Mouse (Mus musculus) liver, embryonic 16.5 days (tissue): ENCODE data around the gene Rpl14. TPM values are rescaled to one million over a fixed set of nuclear protein-coding genes. Genes with fewer than 3 reads are reported as not detected.
A peak's percentile ranks its signal among the peaks of the same experiment; 100 is the strongest.

Source experiments
- ATAC-seq: fragments of 200-750 bp; cut with Nextera tagmentation; 2 replicates; pipeline ENCODE4 v1.8.0; 2017; ENCODE audit warnings: low read depth, mild to moderate bottlenecking, moderate number of reproducible peaks, moderate library complexity
- H3K27ac ChIP-seq: fragments of 300-500 bp; sonication (generic); 2 replicates; pipeline ENCODE4 v1.5.1; 2014; ENCODE audit warnings: mild to moderate bottlenecking, low read length
- H3K27me3 ChIP-seq: fragments of 300-500 bp; sonication (generic); 2 replicates; pipeline ENCODE4 v1.6.1; 2014; ENCODE audit warnings: low read depth, low read length, mixed read lengths; ENCODE audit not compliant: control insufficient read depth, insufficient read depth
- H3K36me3 ChIP-seq: fragments of 300-500 bp; sonication (generic); 2 replicates; pipeline ENCODE4 v1.6.1; 2014; ENCODE audit warnings: mild to moderate bottlenecking; ENCODE audit not compliant: control insufficient read depth, insufficient read depth
- H3K4me1 ChIP-seq: fragments of 300-500 bp; sonication (generic); 2 replicates; pipeline ENCODE4 v1.6.1; 2014; ENCODE audit warnings: low read depth, low read length, mixed read lengths; ENCODE audit not compliant: control insufficient read depth
- H3K4me2 ChIP-seq: fragments of 300-500 bp; sonication (generic); 2 replicates; pipeline ENCODE4 v1.6.1; 2014; ENCODE audit warnings: low read depth, low read length, mixed read lengths
- H3K4me3 ChIP-seq: fragments of 300-500 bp; sonication (generic); 2 replicates; pipeline ENCODE4 v1.5.1; 2014; ENCODE audit warnings: low read depth, mild to moderate bottlenecking, low read length
- H3K9ac ChIP-seq: fragments of 300-500 bp; sonication (generic); 2 replicates; pipeline ENCODE4 v1.6.1; 2014; ENCODE audit warnings: low read depth, low read length
- H3K9me3 ChIP-seq: fragments of 300-500 bp; sonication (generic); replicated peaks from 2 replicates; pipeline ENCODE4 v1.6.1; 2016; ENCODE audit warnings: low read length; ENCODE audit not compliant: control insufficient read depth
- WGBS: fragments of 180-500 bp; shearing (Covaris S2); extraction: QIAGEN DNeasy Blood & Tissue Kit; methylation state at CpG from one replicate; pipeline ENCODE4 v1.1.7; 2014; ENCODE audit not compliant: insufficient replicate concordance; 5-methylcytosine and 5-hydroxymethylcytosine counted together
- polyA plus RNA-seq: library from polyadenylated mRNA; unstranded; fragments of >200 nt; fragmentation: Nextera tagmentation; extraction: Ambion mirVana; gene quantifications from 2 replicates; pipeline ENCODE4 v1.2.1, GENCODE M21; 2015

The Rpl14 gene
- polyA plus RNA-seq, 1 experiment from 2014 or later: 335 TPM

GRCm38 (mm10) chr9:120566384-120566783, 4.9 kb upstream of the Rpl14 start:
- ATAC-seq: no peak
- H3K4me2 ChIP-seq: no peak overlapping the region
- WGBS: 64% methylated on average over 5 of the region's 5 CpGs
- peaks cover 16% of the 10 kb centered on the region for H3K4me1 ChIP-seq
- no peak overlapping the region for H3K9ac ChIP-seq
- H3K36me3 ChIP-seq: no peaks in the 10 kb centered on the region
- no peaks in the 10 kb centered on the region for H3K27me3 ChIP-seq
- H3K27ac ChIP-seq: no peak overlapping the region
- H3K4me3 ChIP-seq: no peak overlapping the region
- H3K9me3 ChIP-seq: no peaks in the 10 kb centered on the region; the same call in 1 of the 2 replicates

- ATAC-seq: peak; percentile 51
- H3K4me3 ChIP-seq: no peak overlapping the region
- no peak overlapping the region for H3K27ac ChIP-seq
- H3K36me3 ChIP-seq: peaks cover 10% of the 10 kb centered on the region
- WGBS: 14% methylated on average over 2 of the region's 2 CpGs
- H3K27me3 ChIP-seq: no peaks in the 10 kb centered on the region
- H3K9ac ChIP-seq: no peak overlapping the region
- H3K4me2 ChIP-seq: no peak overlapping the region
- H3K9me3 ChIP-seq: no peaks in the 10 kb centered on the region; the same call in 1 of the 2 replicates
- peaks cover 22% of the 10 kb centered on the region for H3K4me1 ChIP-seq
Observed at GRCm38 (mm10) chr9:120568917-120569316, 2.3 kb upstream of the Rpl14 start.

GRCm38 (mm10) chr9:120569721-120570333, 1.4 kb upstream of the Rpl14 start:
- 66% methylated on average over 13 of the region's 13 CpGs for WGBS
- no peak overlapping the region for H3K27ac ChIP-seq
- peaks cover 23% of the 10 kb centered on the region for H3K4me1 ChIP-seq

GRCm38 (mm10) chr9:120570334-120570725, 914 bp upstream of the Rpl14 start:
- Histone ChIP-seq H3K27ac (no peak overlapping the region; the same call in 1 of the 2 replicates), H3K9ac (no peak overlapping the region), H3K4me3 (peak overlapping the region; percentile 88), H3K4me1 (peaks cover 24% of the 10 kb centered on the region), H3K36me3 (peaks cover 24% of the 10 kb centered on the region), H3K27me3 (no peaks in the 10 kb centered on the region), H3K9me3 (no peaks in the 10 kb centered on the region; the same call in 1 of the 2 replicates), H3K4me2 (peak overlapping the region; percentile 81)
- WGBS: 41% methylated on average over 2 of the region's 2 CpGs
- ATAC-seq: no peak

More at GRCm38 (mm10) chr9:120569721-120570333, 1.4 kb upstream of the Rpl14 start:
- Histone ChIP-seq H3K4me2 (no peak overlapping the region), H3K9ac (no peak overlapping the region), H3K9me3 (no peaks in the 10 kb centered on the region; the same call in 1 of the 2 replicates), H3K36me3 (peaks cover 19% of the 10 kb centered on the region), H3K4me3 (no peak overlapping the region), H3K27me3 (no peaks in the 10 kb centered on the region)
- ATAC-seq: no peak

- under 1% methylated on average over 53 of the region's 53 CpGs for WGBS
- H3K36me3 ChIP-seq: peaks cover 30% of the 10 kb centered on the region
Observed at GRCm38 (mm10) chr9:120571593-120572385, 545 bp downstream of the Rpl14 start.

GRCm38 (mm10) chr9:120575748-120576661, 4.8 kb downstream of the Rpl14 start:
- WGBS: 42% methylated on average over 6 of the region's 6 CpGs
- Histone ChIP-seq H3K9me3 (no peaks in the 10 kb centered on the region), H3K27ac (peak overlapping the region; percentile 49), H3K36me3 (peaks cover 30% of the 10 kb centered on the region), H3K4me2 (peak overlapping the region; percentile 89), H3K27me3 (no peaks in the 10 kb centered on the region), H3K9ac (no peak overlapping the region), H3K4me1 (peaks cover 32% of the 10 kb centered on the region), H3K4me3 (no peak overlapping the region; the same call in 1 of the 2 replicates)
- ATAC-seq: no peak

More at GRCm38 (mm10) chr9:120571593-120572385, 545 bp downstream of the Rpl14 start:
- peak overlapping the region; percentile 85 for H3K9ac ChIP-seq
- H3K27ac ChIP-seq: peak overlapping the region; percentile 63
- ATAC-seq: peak; percentile 71
- peak overlapping the region; percentile 88 for H3K4me3 ChIP-seq
- no peaks in the 10 kb centered on the region for H3K27me3 ChIP-seq
- peak overlapping the region; percentile 81 for H3K4me2 ChIP-seq
- no peaks in the 10 kb centered on the region; the same call in 1 of the 2 replicates for H3K9me3 ChIP-seq
- peaks cover 33% of the 10 kb centered on the region for H3K4me1 ChIP-seq

- H3K4me3 ChIP-seq: peak overlapping the region; percentile 78
- no peaks in the 10 kb centered on the region for H3K27me3 ChIP-seq
- H3K4me1 ChIP-seq: peaks cover 32% of the 10 kb centered on the region
- WGBS: 5% methylated on average over 4 of the region's 4 CpGs
- no peaks in the 10 kb centered on the region for H3K9me3 ChIP-seq
- ATAC-seq: no peak
- peak overlapping the region; percentile 89 for H3K4me2 ChIP-seq
- peak overlapping the region; percentile 27; the same call in 1 of the 2 replicates for H3K9ac ChIP-seq
- H3K27ac ChIP-seq: peak overlapping the region; percentile 18
- peaks cover 30% of the 10 kb centered on the region for H3K36me3 ChIP-seq
Observed at GRCm38 (mm10) chr9:120576662-120577013, 5.4 kb downstream of the Rpl14 start.

- H3K4me1 ChIP-seq: peaks cover 36% of the 10 kb centered on the region
- WGBS: under 1% methylated on average over 43 of the region's 43 CpGs
- H3K36me3 ChIP-seq: peaks cover 30% of the 10 kb centered on the region
- H3K4me2 ChIP-seq: peak overlapping the region; percentile 89
- no peaks in the 10 kb centered on the region for H3K27me3 ChIP-seq
- peak overlapping the region; percentile 78 for H3K27ac ChIP-seq
- H3K4me3 ChIP-seq: peak overlapping the region; percentile 78
- peak; percentile 98 for ATAC-seq
- peak overlapping the region; percentile 87 for H3K9ac ChIP-seq
- no peaks in the 10 kb centered on the region for H3K9me3 ChIP-seq
Observed at GRCm38 (mm10) chr9:120577133-120577651, 5.9 kb downstream of the Rpl14 start.
